Mouse (Mus musculus) cerebellum, adult (tissue): ENCODE measurements around the gene Tmem106a.
A peak's percentile ranks its signal among the peaks of the same experiment; 100 is the strongest.
"Not testable (repeated sequence)": the region's sequence is repeated elsewhere in the genome, so short reads cannot be mapped to it uniquely, and the experiment has no call there.

ENCODE experiments used
- ATAC-seq: cut with Nextera tagmentation; 2 replicates; pipeline ENCODE4 v1.9.2; 2017; ENCODE audit warnings: mild to moderate bottlenecking, moderate library complexity, mixed read lengths; ENCODE audit not compliant: insufficient number of reproducible peaks, low FRiP score, low TSS enrichment

Tmem106a gene

GRCm38 (mm10) chr11:101582054-101583035 is at the start of gene Tmem106a:
TSS of gene Tmem106a (plus strand) at chr11:101582242.
- no peak for ATAC-seq

- ATAC-seq: no peak
Measured at GRCm38 (mm10) chr11:101543533-101543932, 38.5 kb upstream of the Tmem106a start.

DNA sequence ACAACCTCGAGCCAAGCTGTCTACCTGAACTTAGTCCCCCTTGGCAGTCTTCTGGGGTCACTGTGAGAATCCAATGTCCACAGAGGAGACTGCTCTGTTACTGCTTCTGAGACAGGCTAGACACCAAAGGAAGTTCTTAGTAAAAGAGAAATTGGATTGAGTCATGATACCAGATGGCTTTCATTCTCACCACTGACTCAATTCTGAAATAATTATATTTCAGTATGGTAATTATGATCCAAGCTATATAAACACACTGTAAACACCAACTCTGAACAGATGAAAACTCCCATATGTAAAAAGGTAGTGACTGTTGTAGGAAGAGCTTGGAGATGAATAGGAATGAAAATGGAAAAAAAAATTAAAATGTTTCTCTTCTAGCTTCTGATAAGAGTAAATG is 37.9 kb upstream of the Tmem106a start:
- ATAC-seq: no peak

GRCm38 (mm10) chr11:101548526-101548925 is 33.5 kb upstream of the Tmem106a start:
- ATAC-seq: no peak

GRCm38 (mm10) chr11:101551751-101552475 is 30.1 kb upstream of the Tmem106a start, which contains the start of the genes Brca1 and Nbr1:
TSS of gene Brca1 (minus strand) at chr11:101551955.
TSS of gene Nbr1 (plus strand) at chr11:101552149.
- ATAC-seq: peak; percentile 74

DNA sequence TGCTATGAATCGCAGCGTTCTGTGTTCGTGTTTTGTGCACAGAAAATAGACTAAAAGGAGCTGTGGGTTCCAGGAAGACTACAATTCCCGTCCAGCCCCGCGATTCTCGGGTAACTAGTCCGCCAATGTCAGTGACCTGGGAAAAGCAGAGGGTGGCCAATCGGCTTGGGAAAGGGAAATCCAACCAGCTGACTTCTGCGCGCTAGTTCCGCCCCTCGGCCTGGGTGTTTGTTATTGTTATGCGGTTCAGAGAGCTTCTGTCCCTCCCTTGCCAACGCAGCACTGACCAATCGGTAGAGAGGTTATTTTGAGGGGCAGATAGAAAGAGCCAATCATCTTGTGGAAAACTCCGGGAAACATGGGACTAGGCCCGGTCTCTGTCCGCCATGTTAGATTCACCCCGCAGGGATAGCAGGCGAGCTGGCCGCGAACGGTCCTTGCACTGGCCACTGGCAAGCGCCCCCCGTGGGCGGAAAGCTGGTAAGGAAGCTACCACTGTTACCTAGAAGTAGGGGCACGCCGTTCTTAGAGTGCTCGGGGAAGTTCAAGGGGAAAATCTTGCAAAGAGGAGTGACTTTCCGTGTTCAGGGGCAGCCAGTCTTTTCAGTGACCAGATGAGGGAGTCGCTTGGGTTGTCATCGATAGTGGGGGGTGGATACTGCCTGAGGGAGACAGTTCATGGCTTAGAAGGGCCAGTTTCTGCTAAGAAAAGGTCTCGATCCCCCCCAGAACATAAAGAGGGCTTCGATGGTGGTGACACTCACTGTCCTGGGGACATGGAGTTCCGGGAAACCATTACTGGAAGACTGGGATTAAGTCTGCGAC is 29.4 kb upstream of the Tmem106a start:
- ATAC-seq: peak; percentile 97

GRCm38 (mm10) chr11:101553354-101553930 is 28.6 kb upstream of the Tmem106a start:
- no peak for ATAC-seq

DNA sequence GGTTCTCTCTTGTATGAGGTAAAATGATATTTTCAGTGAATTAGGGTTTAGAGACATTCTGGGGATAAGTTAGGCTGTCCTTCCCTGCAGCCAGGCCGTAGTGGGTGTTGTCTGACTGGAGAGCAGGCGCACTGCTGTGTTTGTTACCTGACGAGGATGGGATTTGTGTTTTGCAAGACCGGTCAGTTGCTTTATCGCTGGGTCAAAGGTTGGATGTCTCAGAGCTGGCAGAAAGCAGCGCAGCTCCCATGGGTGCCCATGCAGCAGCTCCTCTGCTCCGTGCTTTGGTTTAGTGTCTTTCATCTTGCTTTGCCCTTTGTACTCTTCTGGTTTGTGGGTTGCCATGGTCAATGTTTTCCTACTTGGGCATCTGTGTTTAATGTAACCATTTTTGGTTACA is 25.5 kb upstream of the Tmem106a start:
- ATAC-seq: no peak

- ATAC-seq: no peak
Measured at GRCm38 (mm10) chr11:101556954-101557353, 25.1 kb upstream of the Tmem106a start.

DNA sequence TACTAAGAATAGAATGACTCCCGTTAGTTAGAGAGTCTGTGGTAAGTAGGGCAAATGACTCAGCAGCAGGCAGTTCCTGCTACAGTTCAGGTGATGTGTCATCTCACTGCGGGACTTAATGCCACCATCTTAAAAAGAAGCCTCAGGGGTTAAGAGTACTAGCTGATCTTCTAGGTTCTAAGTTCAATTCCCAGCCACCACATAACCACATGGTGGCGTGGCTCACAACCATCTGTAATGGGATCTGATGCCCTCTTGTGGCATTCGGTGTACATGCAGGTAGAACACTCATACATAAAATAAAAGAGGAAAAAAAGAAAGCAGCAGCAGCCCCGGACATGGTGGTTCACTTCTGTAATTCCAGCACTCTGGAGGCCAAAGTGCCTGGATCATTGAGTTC is 19.7 kb upstream of the Tmem106a start:
- ATAC-seq: no peak

DNA sequence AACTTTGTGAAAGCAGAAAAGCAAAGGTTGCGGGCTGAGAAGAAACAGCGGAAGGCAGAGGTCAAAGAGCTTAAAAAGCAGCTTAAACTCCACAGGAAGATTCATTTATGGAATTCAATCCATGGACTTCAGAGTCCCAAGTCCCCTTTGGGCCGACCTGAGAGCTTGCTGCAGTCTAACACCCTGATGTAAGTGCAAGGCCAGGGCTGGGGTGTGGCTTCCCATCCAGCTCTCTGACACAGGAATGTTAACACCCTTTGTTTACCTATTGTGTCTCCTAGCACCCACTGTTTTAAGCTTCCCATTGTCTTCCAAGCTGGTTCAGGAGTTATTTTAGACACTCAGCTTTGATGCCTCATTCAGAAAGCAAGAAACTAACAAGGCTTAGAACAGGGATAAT is 13.6 kb upstream of the Tmem106a start:
- no peak for ATAC-seq

DNA sequence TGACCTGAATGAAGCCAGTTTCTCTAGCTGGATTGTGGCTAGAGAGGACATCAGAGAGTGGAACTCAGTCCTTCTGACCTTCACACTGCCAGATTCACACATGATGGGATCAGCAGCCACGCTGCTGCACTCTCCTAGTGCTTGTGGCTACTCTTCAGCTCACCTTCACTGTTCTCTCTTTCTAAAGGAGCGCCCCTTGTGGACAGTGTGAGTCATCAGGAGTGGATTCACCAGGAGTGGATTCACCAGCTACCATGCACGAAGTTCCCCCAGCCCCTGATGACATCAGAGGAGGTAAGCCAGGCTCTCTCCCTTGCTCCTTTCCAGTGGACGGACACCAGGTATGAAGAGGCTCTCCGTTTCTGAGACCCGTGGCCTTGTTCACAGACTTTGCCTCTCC is 5.9 kb upstream of the Tmem106a start:
- no peak for ATAC-seq

- ATAC-seq: no peak
Measured at GRCm38 (mm10) chr11:101581081-101581764, 819 bp upstream of the Tmem106a start.

GRCm38 (mm10) chr11:101583205-101583604 is 1.2 kb downstream of the Tmem106a start:
- ATAC-seq: no peak

- ATAC-seq: not testable (repeated sequence)
Measured at GRCm38 (mm10) chr11:101585031-101585430, 3.0 kb downstream of the Tmem106a start.

- no peak for ATAC-seq
Measured at GRCm38 (mm10) chr11:101585805-101586204, 3.8 kb downstream of the Tmem106a start.

- ATAC-seq: no peak
Measured at GRCm38 (mm10) chr11:101587676-101588075, 5.6 kb downstream of the Tmem106a start.

- ATAC-seq: no peak
Measured at GRCm38 (mm10) chr11:101588868-101589267, 6.8 kb downstream of the Tmem106a start.

- no peak for ATAC-seq
Measured at GRCm38 (mm10) chr11:101589444-101589843, 7.4 kb downstream of the Tmem106a start.
